Mouse (Mus musculus): ENCODE results near the gene Myh6. TPM values are rescaled to one million over a fixed set of nuclear protein-coding genes. Genes with fewer than 3 reads are reported as not detected.
"Not testable (repeated sequence)": the region's sequence is repeated elsewhere in the genome, so short reads cannot be mapped to it uniquely, and the experiment has no call there.

The Myh6 gene
- polyA plus RNA-seq, 1 experiment from 2014 or later: 2.3 TPM

DNA sequence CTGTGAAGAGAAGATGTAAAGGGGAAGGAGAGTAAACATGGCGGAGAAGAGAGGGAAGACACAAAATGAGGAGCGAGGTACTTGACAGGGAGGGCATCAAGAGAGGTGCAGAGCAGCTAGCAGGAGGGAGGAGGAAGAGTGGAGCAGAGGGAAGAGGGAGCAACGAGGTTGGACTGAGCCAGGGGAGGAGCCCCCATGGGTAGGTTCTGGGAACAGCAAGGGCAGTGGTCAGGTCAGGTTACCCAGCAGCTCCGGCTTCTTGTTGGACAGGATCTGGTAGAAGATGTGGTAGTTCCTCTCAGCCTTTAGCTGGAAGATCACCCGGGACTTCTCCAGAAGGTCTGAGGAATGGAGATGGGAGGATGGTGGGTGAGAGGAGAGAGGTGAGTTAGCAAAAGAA is 5.2 kb downstream of the Myh6 start:
- Histone ChIP-seq H3K4me1 (0 out of 2 replicates have a peak, but pooled peaks cover 5% of the 10 kb centered on the region), H3K4me3 (no peak overlapping the region), H3K36me3 (no peaks in the 10 kb centered on the region), H3K27ac (no peak overlapping the region), H3K27me3 (ENCODE audit: low read depth, poor library complexity, severe bottlenecking) (no peaks in the 10 kb centered on the region), H3K9me3 (replicated peaks) (no peaks in the 10 kb centered on the region)
- DNase-seq (ENCODE audit: low spot score): no peak
- WGBS: 77% methylated on average over 5 of the region's 5 CpGs

DNA sequence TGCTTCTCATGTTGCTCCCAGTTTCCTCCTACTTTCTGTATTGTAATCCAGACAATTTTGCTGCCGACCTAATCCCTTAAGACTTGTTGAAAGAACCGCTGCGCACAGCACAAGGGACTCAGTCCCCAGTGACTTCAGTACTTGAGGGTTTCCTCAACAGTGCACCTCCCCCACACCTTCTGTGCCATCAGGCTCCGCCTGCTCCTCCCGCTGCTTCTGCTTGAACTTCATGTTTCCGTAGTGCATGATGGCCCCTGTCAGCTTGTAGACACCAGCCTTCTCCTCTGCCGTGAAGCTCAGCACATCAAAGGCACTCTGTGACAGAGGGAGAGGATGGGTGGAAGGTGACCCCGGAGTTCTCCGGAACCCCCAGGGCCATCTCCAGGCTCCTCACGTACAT is 6.0 kb downstream of the Myh6 start:
- 76% methylated on average over 10 of the region's 10 CpGs for WGBS
- no peaks in the 10 kb centered on the region for H3K36me3 ChIP-seq
- no peak overlapping the region for H3K4me3 ChIP-seq
- DNase-seq (ENCODE audit: low spot score): no peak
- no peaks in the 10 kb centered on the region for H3K27me3 ChIP-seq (ENCODE audit: low read depth, poor library complexity, severe bottlenecking)
- 0 out of 2 replicates have a peak, but pooled peaks cover 5% of the 10 kb centered on the region for H3K4me1 ChIP-seq
- H3K27ac ChIP-seq: 0 out of 2 replicates have a peak overlapping the region, but pooled peaks have one; percentile 26
- no peaks in the 10 kb centered on the region for H3K9me3 ChIP-seq (replicated peaks)

DNA sequence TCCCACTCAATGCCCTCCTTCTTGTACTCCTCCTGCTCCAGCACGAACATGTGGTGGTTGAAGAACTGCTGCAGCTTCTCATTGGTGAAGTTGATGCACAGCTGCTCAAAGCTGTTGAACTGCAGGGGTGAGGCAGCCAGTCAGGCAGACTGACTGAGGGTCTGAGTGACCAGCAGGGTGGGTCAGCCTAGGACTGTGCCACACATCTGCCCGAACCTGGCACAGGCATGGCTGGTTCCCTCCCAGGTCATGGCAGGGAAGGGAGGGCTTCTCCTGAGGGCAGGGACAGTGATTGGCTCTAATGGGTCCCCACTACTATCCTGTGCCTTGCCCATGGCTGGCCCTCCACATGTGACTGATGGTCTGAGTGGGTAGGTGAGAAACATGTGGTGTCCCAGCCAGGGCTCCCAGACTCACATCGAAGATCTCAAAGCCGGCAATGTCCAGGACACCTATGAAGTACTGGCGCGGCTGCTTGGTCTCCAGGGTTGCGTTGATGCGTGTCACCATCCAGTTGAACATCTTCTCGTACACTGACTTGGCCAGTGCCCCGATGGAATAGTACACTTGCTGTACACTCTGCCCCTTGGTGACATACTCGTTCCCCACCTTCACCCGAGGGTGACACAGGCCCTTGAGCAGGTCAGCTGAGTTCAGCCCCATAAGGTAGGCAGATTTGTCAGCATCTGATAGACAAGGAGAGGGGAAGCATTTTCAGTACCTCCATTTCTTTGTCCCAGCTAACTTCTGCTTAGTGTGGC is 6.7 kb downstream of the Myh6 start:
- not testable (repeated sequence) for H3K27me3 ChIP-seq (ENCODE audit: low read depth, poor library complexity, severe bottlenecking); H3K9me3 ChIP-seq (replicated peaks); H3K36me3 ChIP-seq; H3K4me3 ChIP-seq; H3K4me1 ChIP-seq; DNase-seq (ENCODE audit: low spot score); H3K27ac ChIP-seq
- 92% methylated on average over 12 of the region's 12 CpGs for WGBS

DNA sequence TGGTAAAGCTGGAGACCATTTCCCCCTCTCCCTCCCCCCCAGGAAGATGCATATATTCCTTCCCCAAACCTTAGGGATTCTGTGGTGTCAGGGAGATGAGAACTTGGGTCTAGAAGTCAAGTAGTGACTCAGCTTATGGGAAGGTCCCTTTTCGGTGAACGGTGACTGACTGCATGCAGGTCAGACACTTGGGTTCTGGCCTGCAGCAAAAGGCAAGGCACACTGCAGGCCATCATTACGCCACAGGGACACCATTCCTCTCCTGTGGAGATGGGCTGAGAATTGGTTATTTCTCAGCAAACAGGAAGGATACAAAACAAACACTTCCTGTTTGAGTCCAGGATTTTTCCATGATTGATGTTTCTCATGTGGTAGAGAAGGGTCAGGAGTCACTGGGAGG is 7.5 kb downstream of the Myh6 start:
- no peak overlapping the region for H3K4me3 ChIP-seq
- no peak for DNase-seq (ENCODE audit: low spot score)
- H3K27me3 ChIP-seq (ENCODE audit: low read depth, poor library complexity, severe bottlenecking): no peaks in the 10 kb centered on the region
- 95% methylated on average over 3 of the region's 3 CpGs for WGBS
- no peaks in the 10 kb centered on the region for H3K9me3 ChIP-seq (replicated peaks)
- H3K4me1 ChIP-seq: 0 out of 2 replicates have a peak, but pooled peaks cover 5% of the 10 kb centered on the region
- no peak overlapping the region for H3K27ac ChIP-seq
- H3K36me3 ChIP-seq: no peaks in the 10 kb centered on the region

DNA sequence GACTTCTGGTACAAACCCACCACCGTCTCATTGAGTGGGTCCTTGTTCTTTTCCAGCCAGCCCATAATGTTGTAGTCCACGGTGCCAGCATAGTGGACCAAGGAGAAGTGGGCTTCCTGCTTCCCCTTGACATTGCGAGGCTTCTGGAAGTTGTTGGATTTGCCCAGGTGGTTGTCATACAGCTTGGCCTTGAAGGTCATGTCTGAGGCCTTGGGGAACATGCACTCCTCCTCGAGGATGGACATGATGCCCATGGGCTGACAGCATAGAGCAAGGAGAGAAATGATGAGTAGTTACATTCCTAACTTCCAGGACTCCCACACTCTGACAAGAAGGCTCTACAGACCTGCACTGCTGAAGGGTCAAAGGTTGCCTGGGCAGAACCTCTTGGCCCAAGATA is 8.2 kb downstream of the Myh6 start:
- H3K9me3 ChIP-seq (replicated peaks): no peaks in the 10 kb centered on the region
- H3K36me3 ChIP-seq: no peaks in the 10 kb centered on the region
- no peak overlapping the region for H3K27ac ChIP-seq
- H3K27me3 ChIP-seq (ENCODE audit: low read depth, poor library complexity, severe bottlenecking): no peaks in the 10 kb centered on the region
- 84% methylated on average over 4 of the region's 4 CpGs for WGBS
- 0 out of 2 replicates have a peak, but pooled peaks cover 5% of the 10 kb centered on the region for H3K4me1 ChIP-seq
- no peak for DNase-seq (ENCODE audit: low spot score)
- H3K4me3 ChIP-seq: no peak overlapping the region

DNA sequence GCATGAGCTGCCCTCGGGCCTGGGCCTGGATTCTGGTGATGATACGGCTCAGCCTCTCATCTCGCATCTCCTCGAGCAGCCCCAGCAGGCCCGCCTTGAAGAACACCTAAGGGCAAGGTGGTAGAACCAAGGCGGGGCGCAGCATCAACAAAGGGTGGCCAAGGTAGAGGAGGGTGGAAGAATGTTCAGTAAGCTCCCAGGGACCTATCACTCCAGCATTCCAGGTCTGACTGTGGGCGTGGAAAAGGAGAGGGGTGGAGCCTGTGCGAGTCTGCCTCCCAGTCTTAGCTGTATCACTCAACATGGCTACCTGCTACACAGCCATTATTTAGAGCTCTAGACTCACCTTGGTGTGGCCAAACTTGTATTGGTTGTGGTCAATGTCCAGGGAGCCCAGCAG is 10.2 kb downstream of the Myh6 start:
- no peaks in the 10 kb centered on the region for H3K36me3 ChIP-seq
- no peaks in the 10 kb centered on the region for H3K27me3 ChIP-seq (ENCODE audit: low read depth, poor library complexity, severe bottlenecking)
- H3K4me3 ChIP-seq: no peak overlapping the region
- H3K9me3 ChIP-seq (replicated peaks): no peaks in the 10 kb centered on the region
- no peak overlapping the region for H3K27ac ChIP-seq
- WGBS: 86% methylated on average over 9 of the region's 9 CpGs
- H3K4me1 ChIP-seq: 0 out of 2 replicates have a peak, but pooled peaks cover 5% of the 10 kb centered on the region
- DNase-seq (ENCODE audit: low spot score): no peak

DNA sequence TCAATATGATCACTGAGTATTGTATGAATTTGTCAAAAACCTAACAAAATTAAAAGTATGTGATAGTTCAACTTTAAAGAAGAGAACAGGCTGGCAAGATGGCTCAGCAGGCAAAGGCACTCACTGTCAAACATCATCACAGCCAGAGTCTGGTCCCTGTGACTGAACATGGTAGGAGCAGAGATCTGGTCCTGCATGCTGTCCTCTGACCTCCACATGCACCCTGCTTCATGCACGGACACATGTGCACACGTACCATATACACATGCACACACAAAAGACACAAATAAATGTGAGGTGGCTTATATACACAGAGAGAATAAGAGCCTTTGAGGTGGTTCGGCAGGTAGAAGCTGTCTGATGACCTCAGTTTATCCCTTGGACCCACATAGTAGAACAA is 11.2 kb downstream of the Myh6 start:
- no peaks in the 10 kb centered on the region for H3K4me1 ChIP-seq
- no peaks in the 10 kb centered on the region for H3K9me3 ChIP-seq (replicated peaks)
- no peak overlapping the region for H3K27ac ChIP-seq
- H3K36me3 ChIP-seq: no peaks in the 10 kb centered on the region
- H3K27me3 ChIP-seq (ENCODE audit: low read depth, poor library complexity, severe bottlenecking): peaks cover 5% of the 10 kb centered on the region; the same call in 1 of the 2 replicates
- 96% methylated on average over 3 of the region's 3 CpGs for WGBS
- no peak overlapping the region for H3K4me3 ChIP-seq
- DNase-seq (ENCODE audit: low spot score): no peak

DNA sequence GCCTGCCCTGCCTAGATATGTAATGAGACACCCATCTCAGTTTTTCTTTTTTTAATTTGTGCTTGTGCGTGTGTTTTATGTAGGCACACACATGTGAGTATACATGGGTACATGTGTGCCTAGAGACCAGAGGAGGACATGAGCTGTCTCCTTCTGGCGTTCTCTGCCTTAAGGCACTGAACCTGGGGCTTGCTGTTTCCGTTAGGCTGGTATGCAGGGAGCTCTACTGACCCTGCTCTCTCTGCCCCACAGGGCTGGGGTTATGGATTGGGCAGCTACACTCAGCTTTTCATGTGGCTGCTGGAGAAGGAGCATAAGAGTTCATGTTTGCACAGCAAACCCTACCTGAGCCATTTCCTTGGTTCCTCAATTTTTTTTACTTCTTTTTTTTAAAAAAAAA is 12.3 kb downstream of the Myh6 start:
- no peak for DNase-seq (ENCODE audit: low spot score)
- Histone ChIP-seq H3K27ac (no peak overlapping the region), H3K36me3 (no peaks in the 10 kb centered on the region), H3K9me3 (replicated peaks) (no peaks in the 10 kb centered on the region), H3K4me1 (no peaks in the 10 kb centered on the region), H3K27me3 (ENCODE audit: low read depth, poor library complexity, severe bottlenecking) (peaks cover 12% of the 10 kb centered on the region; the same call in 1 of the 2 replicates), H3K4me3 (no peak overlapping the region)
- 86% methylated on average over 3 of the region's 3 CpGs for WGBS

DNA sequence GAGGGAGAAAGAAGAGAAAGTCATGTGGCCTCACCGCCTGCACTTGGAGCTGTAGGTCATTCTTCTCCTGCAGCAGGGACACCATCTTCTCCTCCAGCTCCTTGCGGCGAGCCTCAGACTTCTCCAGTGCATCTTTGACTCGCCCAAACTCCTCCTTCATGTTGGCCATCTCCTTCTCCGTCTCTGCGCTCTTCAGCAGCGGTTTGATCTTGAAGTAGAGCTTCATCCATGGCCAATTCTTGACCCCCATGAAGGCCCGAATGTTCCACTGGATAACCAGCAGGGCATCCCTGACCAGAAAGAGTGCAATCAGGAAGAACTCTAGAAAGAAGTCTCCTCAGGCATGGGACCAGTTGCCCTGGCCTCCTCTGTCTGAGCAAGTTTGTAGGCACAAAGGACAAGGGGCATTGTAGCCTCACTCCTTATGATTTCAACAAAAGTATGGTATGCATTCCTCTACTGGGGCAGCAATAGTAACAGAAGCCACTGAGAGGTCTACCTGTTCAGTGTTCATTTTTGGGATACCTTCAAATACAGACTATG is 13.0 kb downstream of the Myh6 start:
- Histone ChIP-seq H3K27ac (no peak overlapping the region), H3K4me1 (no peaks in the 10 kb centered on the region), H3K4me3 (no peak overlapping the region), H3K27me3 (ENCODE audit: low read depth, poor library complexity, severe bottlenecking) (peaks cover 15% of the 10 kb centered on the region; the same call in 1 of the 2 replicates), H3K9me3 (replicated peaks) (no peaks in the 10 kb centered on the region), H3K36me3 (no peaks in the 10 kb centered on the region)
- DNase-seq (ENCODE audit: low spot score): no peak
- 92% methylated on average over 8 of the region's 8 CpGs for WGBS

DNA sequence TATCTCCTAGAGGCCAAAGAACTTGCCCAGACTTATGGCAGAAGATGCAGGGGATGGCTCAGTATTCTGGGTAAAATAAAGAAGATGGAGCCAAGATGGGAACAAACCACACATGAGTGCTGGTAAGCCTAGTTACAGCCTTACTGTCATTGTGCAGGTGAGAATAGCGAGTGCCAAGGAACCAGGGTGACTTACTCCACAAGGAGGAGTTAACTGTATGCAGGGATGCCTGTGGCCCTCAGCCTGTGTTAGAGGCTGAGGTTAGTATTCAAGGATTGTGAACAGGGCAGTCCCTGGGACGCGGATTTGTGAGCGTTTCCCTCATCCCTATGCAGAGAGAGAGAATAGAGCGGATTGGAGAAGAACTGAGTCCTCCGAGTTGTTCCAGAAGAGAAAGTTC is 15.1 kb downstream of the Myh6 start:
- Histone ChIP-seq H3K4me3 (no peak overlapping the region), H3K9me3 (replicated peaks) (no peaks in the 10 kb centered on the region), H3K36me3 (no peaks in the 10 kb centered on the region), H3K27ac (no peak overlapping the region), H3K27me3 (ENCODE audit: low read depth, poor library complexity, severe bottlenecking) (peaks cover 15% of the 10 kb centered on the region; the same call in 1 of the 2 replicates), H3K4me1 (no peaks in the 10 kb centered on the region)
- WGBS: 87% methylated on average over 6 of the region's 6 CpGs
- no peak for DNase-seq (ENCODE audit: low spot score)

DNA sequence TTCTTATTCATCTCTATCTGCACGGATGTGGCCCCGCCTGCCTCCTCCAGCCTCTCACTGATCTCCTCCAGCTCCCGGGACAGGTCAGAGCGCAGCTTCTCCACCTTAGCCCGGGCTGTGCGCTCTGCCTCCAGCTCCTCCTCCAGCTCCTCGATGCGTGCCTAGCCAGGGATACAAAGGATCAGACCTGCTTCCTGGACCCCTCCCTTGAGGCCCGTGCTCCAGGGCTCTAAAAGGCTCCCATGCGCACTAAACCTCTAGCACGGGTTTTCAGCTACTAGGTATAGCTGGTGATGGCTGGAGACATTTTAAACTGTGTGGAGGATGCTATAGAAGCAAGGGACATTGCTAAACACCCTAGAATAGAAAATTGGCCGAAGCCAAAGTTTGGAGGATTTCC is 16.2 kb downstream of the Myh6 start:
- 63% methylated on average over 12 of the region's 12 CpGs for WGBS
- H3K9me3 ChIP-seq (replicated peaks): no peaks in the 10 kb centered on the region
- DNase-seq (ENCODE audit: low spot score): no peak
- H3K27me3 ChIP-seq (ENCODE audit: low read depth, poor library complexity, severe bottlenecking): peaks cover 15% of the 10 kb centered on the region; the same call in 1 of the 2 replicates
- H3K4me1 ChIP-seq: no peaks in the 10 kb centered on the region
- H3K27ac ChIP-seq: no peak overlapping the region
- H3K36me3 ChIP-seq: no peaks in the 10 kb centered on the region
- H3K4me3 ChIP-seq: no peak overlapping the region

DNA sequence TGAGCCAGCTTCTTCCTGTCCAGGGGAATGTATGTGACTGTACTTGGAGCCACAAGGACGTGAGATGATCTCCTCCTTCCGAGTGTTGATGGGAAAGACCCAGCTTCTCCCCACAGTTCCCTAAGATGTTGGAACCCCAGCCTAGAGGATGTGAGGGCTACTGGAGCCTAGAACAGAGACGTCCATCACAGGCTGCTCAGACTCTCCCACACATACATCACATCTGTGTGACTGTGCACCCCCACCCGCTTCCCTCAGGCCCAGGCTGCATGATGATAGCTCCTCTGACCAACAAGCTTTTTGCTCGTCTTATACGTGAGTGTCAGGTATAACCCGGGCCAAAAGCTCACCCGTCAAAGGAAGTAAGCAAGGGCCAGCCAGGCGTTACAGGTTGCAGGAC is 17.9 kb downstream of the Myh6 start:
- Histone ChIP-seq H3K27ac (no peak overlapping the region), H3K36me3 (no peaks in the 10 kb centered on the region), H3K9me3 (replicated peaks) (no peaks in the 10 kb centered on the region), H3K4me3 (no peak overlapping the region), H3K27me3 (ENCODE audit: low read depth, poor library complexity, severe bottlenecking) (peaks cover 15% of the 10 kb centered on the region; the same call in 1 of the 2 replicates), H3K4me1 (no peaks in the 10 kb centered on the region)
- DNase-seq (ENCODE audit: low spot score): no peak
- 90% methylated on average over 9 of the region's 9 CpGs for WGBS

DNA sequence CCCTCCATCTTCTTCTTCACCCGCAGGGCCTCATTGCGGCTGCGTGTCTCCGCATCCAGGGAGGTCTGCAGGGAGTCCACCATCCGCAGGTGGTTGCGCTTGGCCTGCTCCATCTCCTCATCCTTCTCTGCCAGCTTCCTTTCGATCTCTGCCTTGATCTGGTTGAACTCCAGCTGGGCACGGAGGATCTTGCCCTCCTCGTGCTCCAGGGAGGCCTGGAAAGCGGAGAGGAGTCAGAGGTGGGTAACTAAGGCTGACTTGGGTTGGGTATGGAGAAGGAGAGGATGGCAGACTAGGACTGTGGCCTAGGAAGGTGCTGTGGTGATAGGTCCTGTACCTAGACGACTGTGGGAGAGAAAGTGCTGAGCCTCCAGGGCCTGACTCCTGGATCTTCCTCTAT is 19.7 kb downstream of the Myh6 start:
- not testable (repeated sequence) for H3K9me3 ChIP-seq (replicated peaks); H3K27ac ChIP-seq; H3K4me1 ChIP-seq; H3K4me3 ChIP-seq; DNase-seq (ENCODE audit: low spot score); H3K36me3 ChIP-seq
- 93% methylated on average over 11 of the region's 11 CpGs for WGBS
- H3K27me3 ChIP-seq (ENCODE audit: low read depth, poor library complexity, severe bottlenecking): peaks cover 15% of the 10 kb centered on the region; the same call in 1 of the 2 replicates

Data from limb, embryonic 10.5 days (tissue).